Mouse (Mus musculus) pancreas, adult 10 weeks (tissue): ENCODE measurements around the gene Hint2. TPM values are rescaled to one million over a fixed set of nuclear protein-coding genes. Genes with fewer than 3 reads are reported as not detected.

Source experiments
- polyA plus RNA-seq: library from polyadenylated mRNA; stranded (reverse); fragments of 350-450 nt; fragmentation: Illumina TruSeq; extraction: RNeasy Lipid Tissue Mini Kit (QIAGEN cat#74804); gene quantifications from one replicate; pipeline ENCODE4 v1.2.3, GENCODE M21; 2015; ENCODE audit warnings: low read depth, low replicate concordance; ENCODE audit not compliant: insufficient read depth

Hint2 gene
- 22.0 TPM for polyA plus RNA-seq

GRCm38 (mm10) chr4:43656339-43657109 lies at the start of gene Hint2:
TSS of gene Hint2 (minus strand) at chr4:43656466.

GRCm38 (mm10) chr4:43700707-43701106 lies 44.4 kb upstream of the Hint2 start, which contains the start of gene Olfr70:
TSS of gene Olfr70 (minus strand) at chr4:43700807.

GRCm38 (mm10) chr4:43668782-43669427 lies 12.6 kb upstream of the Hint2 start, which contains the start of the genes Tmem8b and Fam221b:
TSS of gene Tmem8b (plus strand) at chr4:43668971.
TSS of gene Fam221b (minus strand) at chr4:43669145.

GRCm38 (mm10) chr4:43653161-43654015 lies 2.9 kb downstream of the Hint2 start, which contains the start of gene Spag8:
TSS of gene Spag8 (minus strand) at chr4:43653594.

GRCm38 (mm10) chr4:43631046-43631955 lies 25.0 kb downstream of the Hint2 start, which contains the start of gene Npr2:
TSS of gene Npr2 (plus strand) at chr4:43631935.

Other genes with a start within 250 kb of the Hint2 start
- gene Fam166b, start 227.3 kb downstream of the Hint2 start, polyA plus RNA-seq = not detected
- gene Tesk1, start 214.5 kb downstream of the Hint2 start, polyA plus RNA-seq = 7.8 TPM
- gene Cd72, start 201.8 kb downstream of the Hint2 start, polyA plus RNA-seq = 1.8 TPM
- not detected for gene Sit1, start 172.7 kb downstream of the Hint2 start, polyA plus RNA-seq
- 28.5 TPM for gene Ccdc107, start 163.6 kb downstream of the Hint2 start, polyA plus RNA-seq
- gene Arhgef39, start 156.8 kb downstream of the Hint2 start, polyA plus RNA-seq = 3.8 TPM
- gene Car9, start 149.5 kb downstream of the Hint2 start, polyA plus RNA-seq = not detected
- gene Tpm2, start 132.7 kb downstream of the Hint2 start, polyA plus RNA-seq = 37.2 TPM
- gene Creb3, start 94.1 kb downstream of the Hint2 start, polyA plus RNA-seq = 21.2 TPM
- 19.2 TPM for gene Tln1, start 93.8 kb downstream of the Hint2 start, polyA plus RNA-seq
- gene Rgp1, start 77.8 kb downstream of the Hint2 start, polyA plus RNA-seq = 6.8 TPM
- gene Gba2, start 77.6 kb downstream of the Hint2 start, polyA plus RNA-seq = 4.6 TPM
- gene Msmp, start 72.0 kb downstream of the Hint2 start, polyA plus RNA-seq = not detected
- 10.7 TPM for gene Npr2, start 24.5 kb downstream of the Hint2 start, polyA plus RNA-seq
- 1.1 TPM for gene Spag8, start 2.9 kb downstream of the Hint2 start, polyA plus RNA-seq
- 1.8 TPM for gene Tmem8b, start 12.5 kb upstream of the Hint2 start, polyA plus RNA-seq
- 0.20 TPM for gene Fam221b, start 12.7 kb upstream of the Hint2 start, polyA plus RNA-seq
- not detected for gene Olfr70, start 44.3 kb upstream of the Hint2 start, polyA plus RNA-seq
- gene Olfr71, start 53.8 kb upstream of the Hint2 start, polyA plus RNA-seq = not detected
- 3.5 TPM for gene Hrct1, start 70.7 kb upstream of the Hint2 start, polyA plus RNA-seq
- 0.65 TPM for gene Spaar, start 73.6 kb upstream of the Hint2 start, polyA plus RNA-seq
- gene Olfr159, start 114.5 kb upstream of the Hint2 start, polyA plus RNA-seq = not detected
- gene Olfr156, start 167.4 kb upstream of the Hint2 start, polyA plus RNA-seq = not detected
- not detected for gene Olfr157, start 183.7 kb upstream of the Hint2 start, polyA plus RNA-seq
- gene Olfr155, start 195.1 kb upstream of the Hint2 start, polyA plus RNA-seq = not detected
- gene Reck, start 219.1 kb upstream of the Hint2 start, polyA plus RNA-seq = 3.9 TPM